Mouse (Mus musculus) lung, adult 2 months (tissue): ENCODE results near the gene Pigr.

Source experiments
- CTCF ChIP-seq: fragments of 200-500 bp; IDR thresholded peaks from 2 replicates; pipeline ENCODE4 v1.5.1; 2011; ENCODE audit warnings: mild to moderate bottlenecking, low read length, control low read depth; ENCODE audit not compliant: insufficient read depth
- POLR2A ChIP-seq: fragments of 200-500 bp; IDR thresholded peaks from 2 replicates; pipeline ENCODE4 v1.6.1; 2011; ENCODE audit warnings: low read depth, mild to moderate bottlenecking, control low read depth, low read length, borderline replicate concordance; ENCODE audit errors: extremely low read depth

DNA sequence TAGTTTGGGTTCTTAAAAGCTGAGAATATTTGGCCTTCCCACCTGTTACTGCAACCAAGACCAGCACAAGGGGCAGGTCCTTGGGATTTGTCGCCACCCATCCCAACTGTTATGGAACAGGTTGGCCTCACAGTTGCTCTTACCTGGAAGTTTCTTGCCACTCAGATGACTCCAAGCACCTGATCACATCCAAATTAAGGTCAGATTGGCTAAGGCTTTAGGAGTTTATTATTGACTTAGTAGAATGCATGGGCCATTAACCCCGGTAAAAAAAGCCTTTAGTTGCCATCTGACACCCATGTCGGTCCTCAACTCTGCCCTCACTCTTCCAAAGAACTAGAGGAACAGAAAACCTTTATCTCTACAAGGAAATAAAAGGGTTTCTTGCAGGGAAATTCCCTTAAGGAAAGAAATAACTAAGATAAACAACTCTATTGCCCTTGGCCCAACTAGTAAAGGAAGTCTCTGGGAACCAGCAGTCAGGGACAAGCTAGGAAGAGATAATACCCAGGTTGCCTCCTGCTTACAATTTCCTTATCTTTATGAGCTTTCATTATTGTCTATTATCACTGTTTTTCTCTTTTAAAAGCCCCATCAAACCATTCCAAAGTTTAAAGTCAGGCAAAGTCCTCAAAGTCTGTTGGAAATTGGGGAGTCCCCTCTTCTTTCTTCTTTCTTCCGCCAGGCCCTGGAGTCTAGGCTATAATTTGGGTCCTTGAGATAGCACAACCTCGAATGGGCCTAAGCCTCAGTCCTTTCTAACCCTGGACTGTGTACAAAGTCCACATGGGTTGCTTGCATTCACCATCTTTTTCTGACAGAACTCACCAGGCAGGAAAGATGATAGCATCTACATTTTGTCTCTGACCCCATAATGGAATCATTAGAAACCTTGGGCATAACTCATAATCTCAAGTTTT lies 6.0 kb downstream of the Pigr start:
- TF ChIP-seq CTCF (no peak), POLR2A (no peak)
